Mouse (Mus musculus) heart, embryonic 13.5 days (tissue): ENCODE data around the gene Atp5d. TPM values are rescaled to one million over a fixed set of nuclear protein-coding genes. Genes with fewer than 3 reads are reported as not detected.

Source experiments
- ATAC-seq: fragments of 200-750 bp; cut with Nextera tagmentation; 2 replicates; pipeline ENCODE4 v1.8.0; 2017; ENCODE audit warnings: moderate TSS enrichment; ENCODE audit not compliant: insufficient number of reproducible peaks, low FRiP score, low TSS enrichment; ENCODE audit errors: extremely low read depth
- H3K27ac ChIP-seq: fragments of 300-500 bp; sonication (generic); replicated peaks from 2 replicates; pipeline ENCODE4 v1.5.1; 2015; ENCODE audit warnings: moderate library complexity, mild to moderate bottlenecking, inconsistent platforms
- H3K27me3 ChIP-seq: fragments of 300-500 bp; sonication (generic); replicated peaks from 2 replicates; pipeline ENCODE4 v1.6.1; 2015; ENCODE audit warnings: mild to moderate bottlenecking, inconsistent platforms
- H3K36me3 ChIP-seq: fragments of 300-500 bp; sonication (generic); 2 replicates; pipeline ENCODE4 v1.6.1; 2015; ENCODE audit warnings: mild to moderate bottlenecking, inconsistent platforms
- H3K4me1 ChIP-seq: fragments of 300-500 bp; sonication (generic); 2 replicates; pipeline ENCODE4 v1.6.1; 2015; ENCODE audit warnings: inconsistent platforms
- H3K4me2 ChIP-seq: fragments of 300-500 bp; sonication (generic); 2 replicates; pipeline ENCODE4 v1.6.1; 2015; ENCODE audit warnings: inconsistent platforms, mild to moderate bottlenecking, moderate library complexity
- H3K4me3 ChIP-seq: fragments of 300-500 bp; sonication (generic); 2 replicates; pipeline ENCODE4 v1.5.1; 2015; ENCODE audit warnings: moderate library complexity, mild to moderate bottlenecking, inconsistent platforms
- H3K9ac ChIP-seq: fragments of 300-500 bp; sonication (generic); 2 replicates; pipeline ENCODE4 v1.6.1; 2015; ENCODE audit warnings: inconsistent platforms, mild to moderate bottlenecking, moderate library complexity
- H3K9me3 ChIP-seq: fragments of 300-500 bp; sonication (generic); 2 replicates; pipeline ENCODE4 v1.6.1; 2016; ENCODE audit warnings: inconsistent platforms
- WGBS: fragments of 180-500 bp; shearing (Covaris S2); methylation state at CpG from one replicate; pipeline ENCODE4 v1.1.7; 2015; ENCODE audit warnings: mixed read lengths; 5-methylcytosine and 5-hydroxymethylcytosine counted together
- polyA plus RNA-seq: library from polyadenylated mRNA; unstranded; fragments of >200 nt; fragmentation: Nextera tagmentation; extraction: Ambion mirVana; gene quantifications from 2 replicates; pipeline ENCODE4 v1.2.1, GENCODE M21; 2015

The Atp5d gene
- polyA plus RNA-seq, 1 experiment from 2014 or later: 808 TPM

DNA sequence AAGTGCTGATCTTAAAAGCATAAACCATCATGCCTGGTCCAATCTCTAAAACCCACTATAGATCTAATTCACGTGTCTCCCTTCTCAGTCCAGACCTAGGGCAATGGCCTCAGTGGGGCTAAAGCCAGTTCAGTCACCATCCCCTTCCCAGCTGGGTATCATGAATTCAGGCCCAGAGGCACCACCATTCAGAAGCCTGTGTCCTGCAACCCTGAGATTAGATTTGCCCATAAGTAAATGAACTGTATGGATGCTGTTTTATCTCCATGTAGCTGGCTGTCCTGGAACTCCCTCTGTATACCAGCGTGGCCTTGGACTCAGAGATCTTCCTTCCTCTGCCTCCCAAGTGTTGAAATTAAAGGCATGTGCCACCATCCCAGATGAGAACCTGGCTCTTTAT, 35.4 kb upstream of the Atp5d start:
- ATAC-seq: no peak
- Histone ChIP-seq H3K36me3 (no peaks in the 10 kb centered on the region), H3K4me2 (peak overlapping the region; percentile 92), H3K27me3 (no peaks in the 10 kb centered on the region), H3K4me3 (no peak overlapping the region; the same call in 1 of the 2 replicates), H3K9ac (peak overlapping the region; percentile 96), H3K9me3 (no peaks in the 10 kb centered on the region), H3K27ac (peak overlapping the region; percentile 73), H3K4me1 (peaks cover 46% of the 10 kb centered on the region)
- 86% methylated on average over 2 of the region's 2 CpGs for whole genome bisulfite sequencing

DNA sequence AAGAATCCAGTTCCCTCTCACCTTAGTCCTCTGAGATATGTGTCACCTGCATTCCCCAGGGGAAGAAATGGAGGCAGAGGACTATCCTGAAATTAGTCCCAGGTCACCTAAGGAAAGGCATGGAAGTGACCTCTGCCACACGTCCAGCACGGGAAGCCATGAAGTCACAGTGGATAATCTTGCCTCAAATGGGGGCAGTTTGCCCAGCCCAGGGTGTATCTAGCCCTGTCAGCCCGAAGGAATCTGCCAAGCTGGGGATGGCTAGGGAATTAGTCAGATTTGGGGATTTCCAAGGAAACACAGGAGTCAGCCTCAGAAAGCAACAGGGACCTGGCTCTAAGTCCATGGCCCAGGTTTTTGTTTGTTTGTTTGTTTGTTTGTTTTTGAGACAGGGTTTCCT, 34.3 kb upstream of the Atp5d start:
- WGBS: 80% methylated on average over 3 of the region's 3 CpGs
- H3K27me3 ChIP-seq: no peaks in the 10 kb centered on the region
- H3K4me2 ChIP-seq: no peak overlapping the region
- H3K9me3 ChIP-seq: no peaks in the 10 kb centered on the region
- no peak overlapping the region for H3K27ac ChIP-seq
- H3K4me3 ChIP-seq: no peak overlapping the region
- no peak overlapping the region for H3K9ac ChIP-seq
- H3K36me3 ChIP-seq: no peaks in the 10 kb centered on the region
- no peak for ATAC-seq
- H3K4me1 ChIP-seq: peaks cover 34% of the 10 kb centered on the region

DNA sequence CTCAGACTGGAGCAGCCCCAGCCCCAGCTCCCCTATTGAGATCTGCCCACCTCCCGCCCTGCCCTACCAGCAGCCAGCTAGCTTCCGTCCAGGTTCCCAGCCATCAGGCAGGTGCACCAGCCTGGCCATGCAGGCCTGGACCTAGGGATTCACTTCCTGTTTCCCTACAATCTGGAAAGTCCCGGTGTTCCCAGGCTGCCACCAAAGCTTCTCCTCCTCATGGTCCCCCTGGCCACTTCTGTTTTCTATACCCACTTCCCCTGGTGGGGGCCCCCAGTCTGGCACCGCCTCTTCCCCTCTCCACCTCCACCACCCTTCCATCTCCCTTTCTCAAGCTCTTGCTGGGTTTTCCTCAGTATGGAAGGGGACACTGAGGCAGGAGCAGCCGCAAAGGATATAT, 33.0 kb upstream of the Atp5d start, which contains the start of gene Sbno2:
Gene Sbno2, minus strand, starts transcription at position 112 of the 400 bp plus-strand sequence.
- no peak for ATAC-seq
- Histone ChIP-seq H3K4me1 (peaks cover 23% of the 10 kb centered on the region), H3K36me3 (no peaks in the 10 kb centered on the region), H3K9me3 (no peaks in the 10 kb centered on the region), H3K9ac (peak within 1 kb of the TSS; percentile 50), H3K27me3 (no peaks in the 10 kb centered on the region), H3K27ac (no peak within 1 kb of the TSS), H3K4me3 (no peak within 1 kb of the TSS), H3K4me2 (no peak within 1 kb of the TSS)
- WGBS: 68% methylated on average over 5 of the region's 5 CpGs

DNA sequence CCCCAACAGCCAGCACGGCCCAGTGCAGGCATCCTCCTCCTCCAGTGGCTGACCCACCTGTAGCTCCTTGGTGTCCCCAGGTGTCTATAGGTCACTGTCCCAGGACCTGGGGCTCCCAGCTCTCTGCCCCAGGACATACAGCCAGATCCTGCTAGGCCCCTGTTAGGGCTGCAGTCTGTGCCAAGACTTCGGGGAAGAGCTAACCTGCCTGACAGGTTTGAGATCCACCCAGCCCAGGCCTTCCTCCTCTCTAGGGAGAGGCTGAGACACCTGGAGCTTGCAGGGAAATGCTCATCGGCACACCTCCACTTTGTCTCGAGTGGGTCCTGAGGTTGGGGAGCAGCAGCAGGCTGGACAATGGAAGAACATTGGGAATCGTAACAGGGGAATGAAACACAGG, 32.5 kb upstream of the Atp5d start:
- H3K36me3 ChIP-seq: no peaks in the 10 kb centered on the region
- no peak overlapping the region for H3K4me3 ChIP-seq
- no peak overlapping the region for H3K27ac ChIP-seq
- H3K9ac ChIP-seq: peak overlapping the region; percentile 50; the same call in 1 of the 2 replicates
- no peak overlapping the region for H3K4me2 ChIP-seq
- no peak for ATAC-seq
- no peaks in the 10 kb centered on the region for H3K9me3 ChIP-seq
- WGBS: 54% methylated on average over 5 of the region's 5 CpGs
- H3K4me1 ChIP-seq: peaks cover 19% of the 10 kb centered on the region
- no peaks in the 10 kb centered on the region for H3K27me3 ChIP-seq

DNA sequence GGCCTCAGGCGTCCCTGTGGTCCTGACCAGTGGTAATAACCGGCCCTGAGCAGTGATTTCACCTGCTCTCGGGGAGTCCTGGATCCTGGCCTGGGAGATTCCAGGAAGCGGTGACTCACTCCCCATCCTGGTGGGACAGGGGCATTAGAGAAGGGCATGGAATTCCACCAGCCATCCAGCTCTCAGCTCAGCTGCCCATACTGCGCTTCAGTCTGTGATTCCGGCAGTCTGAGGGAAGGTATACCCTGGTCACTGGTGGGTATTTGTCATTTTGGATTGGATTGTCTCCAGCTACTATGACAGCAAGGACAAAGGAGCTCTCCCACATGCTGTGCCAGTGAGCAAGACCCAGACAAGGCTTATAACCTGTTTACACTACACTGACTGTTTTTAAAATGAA, 30.8 kb upstream of the Atp5d start:
- no peaks in the 10 kb centered on the region for H3K27me3 ChIP-seq
- H3K9ac ChIP-seq: peak overlapping the region; percentile 40; the same call in 1 of the 2 replicates
- H3K27ac ChIP-seq: no peak overlapping the region
- no peaks in the 10 kb centered on the region for H3K9me3 ChIP-seq
- 57% methylated on average over 6 of the region's 6 CpGs for WGBS
- H3K4me3 ChIP-seq: no peak overlapping the region
- no peak overlapping the region for H3K4me2 ChIP-seq
- ATAC-seq: no peak
- H3K36me3 ChIP-seq: no peaks in the 10 kb centered on the region
- peaks cover 6% of the 10 kb centered on the region for H3K4me1 ChIP-seq

DNA sequence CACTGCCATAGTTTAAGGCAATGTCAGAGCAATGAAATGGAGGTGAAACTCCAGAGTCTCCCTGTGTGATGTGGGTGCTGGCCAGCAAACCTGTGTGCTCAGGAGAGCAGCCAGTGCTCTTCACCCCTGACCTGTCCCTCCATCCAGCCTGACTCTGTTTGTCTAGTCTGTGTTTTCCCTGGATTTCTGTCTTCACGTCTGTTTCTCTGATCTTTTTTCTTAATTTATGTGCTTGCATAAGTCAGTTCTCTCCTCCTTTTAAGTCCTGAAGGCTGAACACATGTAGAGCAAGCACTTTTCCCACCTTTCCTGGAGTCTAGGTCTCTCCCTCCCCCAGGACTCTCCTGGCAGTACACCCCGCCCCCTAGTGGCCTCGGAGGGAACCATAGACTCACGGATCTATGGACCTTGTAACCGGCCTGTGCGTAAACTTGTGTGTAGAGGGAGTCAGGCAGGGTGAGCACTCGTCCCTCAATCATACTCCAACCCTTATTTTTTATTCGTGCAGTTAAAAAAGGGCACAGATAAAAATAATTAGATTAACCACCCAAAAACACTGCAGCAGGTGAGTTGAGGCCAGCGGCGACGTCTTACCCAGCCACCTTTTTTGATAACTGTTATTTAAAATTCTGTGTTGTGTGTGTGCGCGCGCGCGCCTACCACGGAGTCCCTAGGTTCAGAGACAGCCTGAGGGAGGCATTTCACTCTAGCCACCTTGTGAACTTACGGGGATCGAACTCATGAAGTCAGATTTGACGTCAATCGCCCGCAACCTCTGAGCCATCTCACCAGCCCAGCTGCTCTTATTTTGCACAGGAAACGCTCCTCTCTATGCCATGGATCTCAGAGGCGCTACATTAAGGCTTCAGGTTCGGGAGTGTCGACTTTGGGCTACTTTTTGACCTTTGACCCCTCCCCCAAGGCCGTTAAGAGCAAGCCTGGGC, 23.8 kb upstream of the Atp5d start:
- Histone ChIP-seq H3K27me3 (no peaks in the 10 kb centered on the region), H3K36me3 (peaks cover 23% of the 10 kb centered on the region), H3K4me2 (peak overlapping the region; percentile 77), H3K27ac (peak overlapping the region; percentile 94), H3K4me3 (peak overlapping the region; percentile 96), H3K4me1 (peaks cover 39% of the 10 kb centered on the region), H3K9me3 (no peaks in the 10 kb centered on the region), H3K9ac (peak overlapping the region; percentile 88)
- 2% methylated on average over 27 of the region's 27 CpGs for WGBS
- 0 out of 2 replicates have a peak, but pooled peaks have one; percentile 23 for ATAC-seq

DNA sequence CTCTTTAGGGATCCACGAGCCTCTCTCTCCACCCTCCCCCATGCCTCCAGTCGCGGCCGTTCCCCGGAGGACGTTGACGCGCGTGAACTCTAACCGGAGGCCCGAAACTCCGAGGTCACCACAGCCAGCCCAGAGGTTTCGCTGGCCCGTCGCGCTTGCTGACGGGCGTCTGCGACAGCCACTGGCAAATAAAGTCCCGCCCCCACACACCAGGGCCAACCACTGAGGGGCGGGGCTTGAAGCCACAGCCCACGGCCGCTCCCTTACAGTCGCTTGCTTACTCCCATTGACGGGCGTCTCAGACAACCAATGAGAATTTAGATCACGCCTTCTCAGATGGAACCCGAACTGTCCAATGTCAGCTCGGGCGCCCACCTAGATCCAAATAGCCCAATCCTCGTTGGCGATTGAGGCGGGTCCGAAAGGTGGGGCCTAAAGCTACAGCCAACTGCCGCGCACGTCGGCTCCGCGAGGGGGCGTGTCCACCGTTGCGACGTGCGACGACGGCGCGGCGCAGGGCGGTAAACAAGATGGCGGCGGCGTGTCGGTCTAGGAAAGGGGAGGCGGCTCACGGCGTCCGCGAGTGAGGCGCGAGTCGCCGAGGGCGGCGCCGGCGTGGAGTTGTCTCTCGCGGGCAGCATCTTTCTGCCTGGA, 23.0 kb upstream of the Atp5d start, which contains the start of gene Stk11:
Gene Stk11, plus strand, starts transcription at position 514 of the 654 bp plus-strand sequence.
- Histone ChIP-seq H3K4me2 (peak within 1 kb of the TSS; percentile 84), H3K27ac (peak within 1 kb of the TSS; percentile 94), H3K4me3 (peak within 1 kb of the TSS; percentile 96), H3K27me3 (no peaks in the 10 kb centered on the region), H3K9ac (peak within 1 kb of the TSS; percentile 97), H3K4me1 (peaks cover 47% of the 10 kb centered on the region), H3K36me3 (peaks cover 30% of the 10 kb centered on the region), H3K9me3 (no peaks in the 10 kb centered on the region)
- peak; percentile 96 for ATAC-seq
- WGBS: under 1% methylated on average over 70 of the region's 70 CpGs

DNA sequence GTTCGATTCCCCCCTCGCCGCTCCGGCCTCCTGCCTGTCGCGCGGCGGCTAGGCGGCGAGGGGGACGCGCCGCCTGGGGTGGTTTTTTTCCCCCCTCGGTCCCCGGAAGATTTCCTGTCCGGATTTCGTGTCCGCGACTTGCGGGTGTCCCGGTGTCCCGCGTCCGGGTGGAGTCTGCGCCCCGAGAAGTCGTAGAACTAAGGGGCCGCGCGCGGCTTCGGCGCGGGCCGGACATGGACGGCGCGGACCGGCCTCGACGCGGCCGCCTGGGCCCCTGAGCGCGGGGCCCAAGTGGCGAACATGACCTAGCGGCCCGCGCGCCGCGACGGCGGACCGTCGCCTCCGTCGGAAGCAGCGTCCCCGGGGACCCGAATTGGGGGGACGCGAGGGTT, 22.5 kb upstream of the Atp5d start:
- Histone ChIP-seq H3K4me3 (peak overlapping the region; percentile 96), H3K4me1 (peaks cover 52% of the 10 kb centered on the region), H3K36me3 (peaks cover 36% of the 10 kb centered on the region), H3K9ac (peak overlapping the region; percentile 97), H3K27me3 (no peaks in the 10 kb centered on the region), H3K9me3 (no peaks in the 10 kb centered on the region), H3K4me2 (peak overlapping the region; percentile 84), H3K27ac (peak overlapping the region; percentile 89)
- WGBS: under 1% methylated on average over 63 of the region's 63 CpGs
- ATAC-seq: no peak

DNA sequence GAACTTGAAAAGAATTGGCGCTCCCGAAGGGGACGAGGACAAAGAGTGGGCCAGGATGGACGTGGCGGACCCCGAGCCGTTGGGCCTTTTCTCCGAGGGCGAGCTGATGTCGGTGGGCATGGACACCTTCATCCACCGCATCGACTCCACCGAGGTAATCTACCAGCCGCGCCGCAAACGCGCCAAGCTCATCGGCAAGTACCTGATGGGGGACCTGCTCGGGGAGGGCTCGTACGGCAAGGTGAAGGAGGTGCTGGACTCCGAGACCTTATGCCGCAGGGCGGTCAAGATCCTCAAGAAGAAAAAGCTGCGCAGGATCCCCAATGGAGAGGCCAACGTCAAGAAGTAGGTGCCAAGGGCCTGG, 21.9 kb upstream of the Atp5d start:
- WGBS: under 1% methylated on average over 27 of the region's 27 CpGs
- no peak for ATAC-seq
- Histone ChIP-seq H3K27me3 (no peaks in the 10 kb centered on the region), H3K9me3 (no peaks in the 10 kb centered on the region), H3K27ac (peak overlapping the region; percentile 89), H3K4me2 (peak overlapping the region; percentile 84), H3K36me3 (peaks cover 42% of the 10 kb centered on the region), H3K4me1 (peaks cover 54% of the 10 kb centered on the region), H3K9ac (peak overlapping the region; percentile 97), H3K4me3 (peak overlapping the region; percentile 96)

DNA sequence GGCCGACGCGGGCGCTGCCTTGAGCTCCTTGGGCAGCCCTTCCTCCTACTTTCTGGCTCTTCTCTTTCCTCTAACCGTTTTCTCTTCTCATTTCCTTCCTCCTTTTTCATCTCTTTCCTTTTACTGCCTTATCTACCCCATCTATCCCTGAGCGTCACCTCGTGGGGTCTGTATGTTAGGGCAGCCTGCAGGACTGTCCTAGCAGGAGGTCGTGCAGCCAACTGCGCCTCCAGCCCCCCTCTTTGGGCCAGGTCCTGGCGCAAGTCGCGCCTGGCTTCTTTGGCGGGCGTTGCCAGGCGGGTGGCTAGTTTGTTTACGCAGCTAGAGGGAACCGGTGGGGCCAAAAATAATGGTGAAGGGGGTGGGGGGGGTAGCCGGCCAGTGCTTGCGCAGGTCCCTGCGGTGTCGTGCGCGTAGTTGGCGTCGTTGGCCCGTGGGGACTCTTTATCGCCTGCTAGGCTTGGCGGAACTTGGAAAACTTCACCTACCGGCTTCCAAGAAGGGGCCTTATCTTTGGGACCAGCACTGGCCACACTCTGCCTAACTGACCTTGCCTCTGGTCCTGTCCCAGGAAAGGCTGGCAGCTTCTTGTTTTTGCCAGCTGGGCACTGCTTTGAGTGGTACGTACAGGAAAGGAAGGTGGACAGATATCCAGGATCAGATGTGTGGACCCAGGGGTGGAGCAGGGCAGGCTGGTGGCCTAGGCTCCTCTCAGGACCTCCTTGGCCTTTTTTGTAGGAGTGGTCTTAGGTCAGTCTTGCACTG, 21.3 kb upstream of the Atp5d start:
- WGBS: 1% methylated on average over 30 of the region's 30 CpGs
- peaks cover 47% of the 10 kb centered on the region for H3K36me3 ChIP-seq
- no peaks in the 10 kb centered on the region for H3K9me3 ChIP-seq
- peak overlapping the region; percentile 84 for H3K4me2 ChIP-seq
- peak overlapping the region; percentile 97 for H3K9ac ChIP-seq
- ATAC-seq: no peak
- peaks cover 56% of the 10 kb centered on the region for H3K4me1 ChIP-seq
- H3K27me3 ChIP-seq: no peaks in the 10 kb centered on the region
- peak overlapping the region; percentile 96 for H3K4me3 ChIP-seq
- H3K27ac ChIP-seq: peak overlapping the region; percentile 89

DNA sequence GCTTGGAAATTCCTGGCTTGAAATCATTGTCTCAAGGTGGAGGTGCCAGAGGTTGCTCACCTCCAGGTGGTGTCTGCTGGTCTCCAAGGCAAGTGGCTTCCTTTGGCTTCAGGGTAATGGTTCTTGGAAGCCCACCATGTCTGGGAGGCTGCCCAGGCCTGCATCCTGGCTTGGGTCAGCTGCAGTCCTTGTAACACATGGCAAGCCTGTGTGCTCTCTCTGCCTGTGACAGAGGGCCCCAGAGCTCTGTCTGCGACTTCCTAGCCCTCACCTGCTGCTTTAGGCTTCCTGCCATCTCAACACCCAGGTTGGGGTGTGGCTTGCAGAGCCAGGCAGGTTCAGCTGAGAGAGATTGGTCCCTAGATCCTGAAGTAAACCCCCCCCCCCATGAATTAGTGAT, 20.7 kb upstream of the Atp5d start:
- peaks cover 54% of the 10 kb centered on the region for H3K36me3 ChIP-seq
- H3K27me3 ChIP-seq: no peaks in the 10 kb centered on the region
- peak overlapping the region; percentile 84 for H3K4me2 ChIP-seq
- 33% methylated on average over 1 of the region's 1 CpGs for WGBS
- H3K4me1 ChIP-seq: peaks cover 56% of the 10 kb centered on the region
- H3K9ac ChIP-seq: peak overlapping the region; percentile 97
- no peak for ATAC-seq
- peak overlapping the region; percentile 96 for H3K4me3 ChIP-seq
- H3K9me3 ChIP-seq: no peaks in the 10 kb centered on the region
- H3K27ac ChIP-seq: peak overlapping the region; percentile 89; the same call in 1 of the 2 replicates
